Mouse (Mus musculus) kidney, adult 2 months (tissue): ENCODE data around the gene Ints5.

Experiments used
- CTCF ChIP-seq: fragments of 200-500 bp; conservative IDR thresholded peaks from 2 replicates; pipeline ENCODE4 v1.5.1; 2011; ENCODE audit warnings: low read depth, mild to moderate bottlenecking, control low read depth, low read length, moderate library complexity, mixed read lengths; ENCODE audit not compliant: insufficient read depth, insufficient read length
- POLR2A ChIP-seq: fragments of 200-500 bp; IDR thresholded peaks from one replicate; pipeline ENCODE4 v1.6.1; 2011; ENCODE audit warnings: low read depth, low read length, control low read depth

DNA sequence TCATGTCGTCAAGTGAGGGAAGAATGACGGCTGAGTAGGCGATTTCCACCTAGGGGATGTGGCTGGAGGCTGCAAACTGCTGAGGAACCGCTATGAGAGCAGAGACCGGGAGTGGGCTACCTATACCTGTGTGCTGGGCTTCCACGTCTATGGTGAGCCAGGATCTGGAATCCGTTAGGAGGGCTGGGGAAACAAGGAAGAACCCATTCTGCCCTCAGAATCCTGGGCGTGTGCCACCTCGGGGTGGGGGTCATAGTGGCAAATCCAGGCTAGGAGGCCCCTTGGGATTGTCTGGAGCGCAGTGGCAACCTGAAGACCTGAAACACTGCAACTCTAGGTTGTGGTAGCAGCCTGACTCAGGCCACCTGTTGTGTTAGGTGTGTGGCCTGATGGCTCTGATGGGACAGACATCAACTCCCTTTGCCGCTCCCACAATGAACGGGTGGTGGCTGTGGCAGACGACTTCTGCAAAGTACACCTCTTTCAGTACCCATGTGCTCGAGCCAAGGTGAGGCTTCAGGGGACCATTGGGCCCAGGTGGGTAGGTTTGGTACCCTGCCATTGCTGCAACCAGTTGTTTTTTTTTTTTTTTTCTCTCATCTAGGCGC is 47.8 kb downstream of the Ints5 start:
- TF ChIP-seq POLR2A: no peak
- TF ChIP-seq CTCF: no peak
